Mouse (Mus musculus): ENCODE data around the gene Psme3. TPM values are rescaled to one million over a fixed set of nuclear protein-coding genes. Genes with fewer than 3 reads are reported as not detected.

The Psme3 gene
- polyA plus RNA-seq, 1 experiment: 36.7 TPM

DNA sequence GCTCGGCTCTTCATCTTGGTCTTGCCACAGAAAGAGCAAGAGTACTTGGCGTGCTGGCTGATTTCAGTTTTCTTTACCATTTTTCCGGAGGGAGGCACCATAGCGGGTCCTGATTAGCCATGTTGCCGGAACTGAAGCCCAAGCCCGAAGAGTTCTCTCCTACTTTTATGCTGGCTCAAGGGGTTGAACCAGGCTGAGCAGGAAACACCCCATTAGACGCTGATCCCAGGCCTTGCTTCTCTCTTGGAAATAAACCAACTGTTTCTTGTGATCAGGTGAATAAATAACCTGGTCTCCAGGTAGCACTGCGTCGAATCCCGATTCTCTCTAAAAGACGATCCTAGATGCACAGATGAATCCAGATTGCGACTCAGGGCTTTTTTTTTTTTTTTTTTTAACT, 37.4 kb downstream of the Psme3 start:
- TF ChIP-seq CTCF (IDR thresholded peaks at IDR 0.05; ENCODE audit: extremely low read depth, insufficient read length, insufficient replicate concordance, low read depth, low read length) (no peak), POLR2A (IDR thresholded peaks at IDR 0.05; ENCODE audit: low read depth, low read length) (no peak)
- no peak overlapping the region for H3K4me3 ChIP-seq (ENCODE audit: low read depth, low read length)
- peaks cover 18% of the 10 kb centered on the region for H3K4me1 ChIP-seq (ENCODE audit: control insufficient read depth, insufficient read depth, insufficient read length, low read length)
- no peaks in the 10 kb centered on the region for H3K36me3 ChIP-seq (ENCODE audit: control insufficient read depth, insufficient read depth, low read length)
- H3K27me3 ChIP-seq (ENCODE audit: control insufficient read depth, insufficient read depth, low read length): no peaks in the 10 kb centered on the region
- WGBS: 83% methylated on average over 12 of the region's 12 CpGs
- no peak overlapping the region for H3K27ac ChIP-seq (ENCODE audit: insufficient read depth, low read depth, low read length)

DNA sequence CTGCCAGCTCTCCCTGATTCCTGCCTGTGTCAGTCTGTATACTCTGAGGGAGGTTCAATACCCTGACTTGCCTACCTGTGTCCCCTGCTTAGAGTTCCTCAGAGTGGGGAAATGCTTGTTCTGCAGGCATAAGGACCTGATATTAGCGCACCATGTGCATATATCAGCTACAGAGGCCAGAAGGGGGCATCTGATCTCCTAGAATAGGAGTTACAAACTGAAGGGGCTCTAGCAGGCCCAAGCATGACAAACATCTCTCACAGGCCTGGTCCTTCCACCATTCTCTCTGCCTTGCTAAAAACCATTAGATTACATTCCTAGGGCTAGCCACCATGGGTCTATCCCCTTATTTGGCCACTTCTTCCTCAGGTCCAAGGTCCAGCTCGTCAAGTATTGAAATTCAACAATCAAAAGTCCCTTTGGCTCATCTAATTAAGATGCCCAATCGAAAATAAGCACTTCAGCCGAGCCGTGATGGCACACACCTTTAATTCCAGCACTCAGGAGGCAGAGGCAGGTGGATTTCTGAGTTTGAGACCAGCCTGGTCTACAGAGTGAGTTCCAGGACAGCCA, 38.5 kb downstream of the Psme3 start:
- H3K36me3 ChIP-seq (ENCODE audit: control insufficient read depth, insufficient read depth, low read length): no peaks in the 10 kb centered on the region
- H3K4me3 ChIP-seq (ENCODE audit: low read depth, low read length): no peak overlapping the region
- H3K4me1 ChIP-seq (ENCODE audit: control insufficient read depth, insufficient read depth, insufficient read length, low read length): peaks cover 16% of the 10 kb centered on the region
- WGBS: 78% methylated on average over 5 of the region's 5 CpGs
- no peak overlapping the region for H3K27ac ChIP-seq (ENCODE audit: insufficient read depth, low read depth, low read length)
- TF ChIP-seq POLR2A (IDR thresholded peaks at IDR 0.05; ENCODE audit: low read depth, low read length) (no peak), CTCF (IDR thresholded peaks at IDR 0.05; ENCODE audit: extremely low read depth, insufficient read length, insufficient replicate concordance, low read depth, low read length) (no peak)
- no peaks in the 10 kb centered on the region for H3K27me3 ChIP-seq (ENCODE audit: control insufficient read depth, insufficient read depth, low read length)

DNA sequence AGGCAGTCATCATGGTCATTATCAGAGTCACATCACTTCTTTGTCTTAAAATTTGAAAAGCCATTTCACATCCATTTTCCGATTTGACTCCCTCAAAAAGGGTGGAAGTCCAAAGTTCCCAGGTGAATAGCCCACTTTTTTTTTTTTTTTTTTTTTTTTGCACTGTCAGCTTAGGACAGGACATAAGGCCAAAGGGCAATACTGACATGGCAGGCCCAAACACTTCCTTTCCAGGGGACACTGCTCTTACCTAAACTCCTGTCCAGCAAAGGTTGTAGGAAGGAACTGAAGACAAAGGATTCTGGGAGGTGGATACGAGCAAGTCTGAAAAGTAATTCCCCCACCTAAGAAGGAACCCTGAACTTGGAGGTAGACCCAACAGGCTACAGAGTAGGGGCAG, 39.9 kb downstream of the Psme3 start:
- Histone ChIP-seq H3K27ac (ENCODE audit: insufficient read depth, low read depth, low read length) (peak overlapping the region; percentile 70), H3K4me1 (ENCODE audit: control insufficient read depth, insufficient read depth, insufficient read length, low read length) (peaks cover 19% of the 10 kb centered on the region), H3K4me3 (ENCODE audit: low read depth, low read length) (no peak overlapping the region), H3K36me3 (ENCODE audit: control insufficient read depth, insufficient read depth, low read length) (no peaks in the 10 kb centered on the region), H3K27me3 (ENCODE audit: control insufficient read depth, insufficient read depth, low read length) (no peaks in the 10 kb centered on the region)
- no peak for TF ChIP-seq POLR2A (IDR thresholded peaks at IDR 0.05; ENCODE audit: low read depth, low read length)
- TF ChIP-seq CTCF (IDR thresholded peaks at IDR 0.05; ENCODE audit: extremely low read depth, insufficient read length, insufficient replicate concordance, low read depth, low read length): no peak
- 46% methylated on average over 2 of the region's 2 CpGs for WGBS

DNA sequence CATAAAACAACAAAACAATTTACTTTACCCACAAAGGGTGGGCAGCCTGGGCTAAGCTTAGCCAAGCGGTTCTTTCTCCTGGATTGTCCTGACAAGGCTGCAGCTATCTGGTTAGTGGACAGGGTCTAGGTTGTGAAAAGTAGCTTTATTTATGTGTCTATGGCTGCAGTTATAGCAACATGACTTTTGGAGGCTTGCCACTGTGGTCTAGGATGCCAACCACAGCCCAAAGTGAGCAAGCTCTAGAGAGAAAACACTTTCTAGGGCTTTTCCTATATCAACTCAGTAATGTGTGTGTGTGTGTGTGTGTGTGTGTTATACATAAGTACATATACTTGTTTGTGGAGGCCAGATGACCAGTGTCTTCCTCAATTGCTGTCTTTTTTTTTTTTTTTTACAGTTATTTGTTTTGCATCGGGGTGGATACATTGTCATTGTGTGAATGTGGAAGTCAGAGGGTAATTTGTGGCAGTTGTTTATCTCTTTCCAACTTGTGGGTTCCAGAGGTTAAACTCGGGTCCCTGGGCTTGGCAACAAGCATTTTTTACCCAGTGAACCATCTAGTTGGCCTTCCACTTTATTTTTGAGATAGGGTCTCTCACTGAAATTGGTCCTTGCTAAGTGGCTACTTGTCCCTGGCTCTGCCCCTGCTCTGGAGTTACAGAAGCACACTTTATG, 41.6 kb downstream of the Psme3 start:
- Histone ChIP-seq H3K27ac (ENCODE audit: insufficient read depth, low read depth, low read length) (no peak overlapping the region), H3K4me1 (ENCODE audit: control insufficient read depth, insufficient read depth, insufficient read length, low read length) (peaks cover 19% of the 10 kb centered on the region; the same call in 1 of the 2 replicates), H3K27me3 (ENCODE audit: control insufficient read depth, insufficient read depth, low read length) (no peaks in the 10 kb centered on the region), H3K4me3 (ENCODE audit: low read depth, low read length) (no peak overlapping the region), H3K36me3 (ENCODE audit: control insufficient read depth, insufficient read depth, low read length) (no peaks in the 10 kb centered on the region)
- WGBS: 43% methylated on average over 3 of the region's 3 CpGs
- TF ChIP-seq CTCF (IDR thresholded peaks at IDR 0.05; ENCODE audit: extremely low read depth, insufficient read length, insufficient replicate concordance, low read depth, low read length) (no peak), POLR2A (IDR thresholded peaks at IDR 0.05; ENCODE audit: low read depth, low read length) (no peak)

DNA sequence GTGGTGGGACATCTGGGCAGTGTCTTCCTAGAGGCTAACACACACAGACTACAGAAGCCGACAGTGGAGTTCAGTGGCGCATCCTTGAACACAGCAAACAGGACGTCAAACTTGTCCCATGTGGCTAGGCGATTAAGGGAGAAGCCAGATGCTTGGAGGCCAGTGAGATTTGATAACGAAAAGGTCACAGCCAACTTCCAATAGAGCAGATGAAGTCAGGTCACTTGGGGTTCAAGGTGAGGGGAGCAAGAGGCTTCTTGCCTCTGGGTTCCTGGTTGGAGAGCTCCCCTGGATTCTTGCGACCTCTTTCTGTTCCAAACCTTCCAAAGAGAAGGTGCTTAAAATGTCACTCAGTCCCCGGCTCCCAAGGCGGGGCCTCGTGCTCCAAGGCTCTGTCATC, 43.8 kb downstream of the Psme3 start:
- H3K27ac ChIP-seq (ENCODE audit: insufficient read depth, low read depth, low read length): no peak overlapping the region
- no peaks in the 10 kb centered on the region for H3K27me3 ChIP-seq (ENCODE audit: control insufficient read depth, insufficient read depth, low read length)
- WGBS: 82% methylated on average over 9 of the region's 9 CpGs
- no peaks in the 10 kb centered on the region for H3K36me3 ChIP-seq (ENCODE audit: control insufficient read depth, insufficient read depth, low read length)
- H3K4me3 ChIP-seq (ENCODE audit: low read depth, low read length): no peak overlapping the region
- peaks cover 32% of the 10 kb centered on the region; the same call in 1 of the 2 replicates for H3K4me1 ChIP-seq (ENCODE audit: control insufficient read depth, insufficient read depth, insufficient read length, low read length)
- TF ChIP-seq POLR2A (IDR thresholded peaks at IDR 0.05; ENCODE audit: low read depth, low read length): no peak
- no peak for TF ChIP-seq CTCF (IDR thresholded peaks at IDR 0.05; ENCODE audit: extremely low read depth, insufficient read length, insufficient replicate concordance, low read depth, low read length)

DNA sequence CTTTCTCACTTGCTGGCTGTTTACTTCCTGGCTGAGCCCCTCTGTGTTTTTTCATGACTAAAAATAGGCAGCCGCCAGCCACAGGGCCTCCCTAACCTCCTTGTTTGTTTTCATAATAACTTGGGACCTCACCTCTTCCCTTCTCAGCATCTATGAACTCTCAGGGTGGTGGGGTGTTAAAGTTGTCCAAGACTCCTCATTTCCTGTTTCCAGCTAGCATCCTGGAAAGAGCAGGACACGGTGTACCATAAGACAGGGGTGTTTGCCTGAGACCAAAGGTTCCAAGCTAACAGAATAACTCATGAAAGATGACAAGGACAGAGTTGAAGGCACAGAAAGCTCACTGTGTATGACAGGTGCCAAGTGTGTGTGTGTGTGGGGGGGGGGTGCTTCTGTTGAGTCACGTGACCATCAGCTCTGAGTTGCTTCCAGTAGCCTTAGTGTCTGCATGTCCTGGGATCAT, 44.7 kb downstream of the Psme3 start:
- Histone ChIP-seq H3K4me3 (ENCODE audit: low read depth, low read length) (no peak overlapping the region), H3K4me1 (ENCODE audit: control insufficient read depth, insufficient read depth, insufficient read length, low read length) (peaks cover 30% of the 10 kb centered on the region), H3K27ac (ENCODE audit: insufficient read depth, low read depth, low read length) (peak overlapping the region; percentile 60; the same call in 1 of the 2 replicates), H3K36me3 (ENCODE audit: control insufficient read depth, insufficient read depth, low read length) (no peaks in the 10 kb centered on the region), H3K27me3 (ENCODE audit: control insufficient read depth, insufficient read depth, low read length) (no peaks in the 10 kb centered on the region)
- WGBS: 28% methylated on average over 3 of the region's 3 CpGs
- no peak for TF ChIP-seq CTCF (IDR thresholded peaks at IDR 0.05; ENCODE audit: extremely low read depth, insufficient read length, insufficient replicate concordance, low read depth, low read length)
- TF ChIP-seq POLR2A (IDR thresholded peaks at IDR 0.05; ENCODE audit: low read depth, low read length): no peak

DNA sequence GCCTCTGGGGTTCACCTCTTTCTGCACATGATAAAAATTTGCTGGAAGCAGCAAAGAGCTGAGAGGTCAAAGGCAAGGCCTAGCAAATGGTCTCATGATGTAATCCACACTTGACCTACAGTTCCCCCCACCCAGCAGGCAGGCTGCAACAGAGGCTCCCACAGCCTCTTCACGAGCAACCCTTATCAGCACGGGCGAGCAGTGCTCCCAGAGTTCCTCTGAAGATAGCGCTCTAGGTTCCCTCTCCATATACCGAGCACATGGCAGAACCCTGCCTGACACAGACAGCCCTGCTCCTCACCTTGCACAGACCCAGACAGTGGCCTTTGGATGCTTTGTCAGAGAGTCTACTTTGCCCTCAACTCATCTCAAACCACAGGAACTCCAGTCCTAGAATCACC, 48.5 kb downstream of the Psme3 start:
- WGBS: 34% methylated on average over 5 of the region's 5 CpGs
- H3K4me1 ChIP-seq (ENCODE audit: control insufficient read depth, insufficient read depth, insufficient read length, low read length): peaks cover 33% of the 10 kb centered on the region
- H3K27ac ChIP-seq (ENCODE audit: insufficient read depth, low read depth, low read length): peak overlapping the region; percentile 96
- no peaks in the 10 kb centered on the region for H3K27me3 ChIP-seq (ENCODE audit: control insufficient read depth, insufficient read depth, low read length)
- no peak for TF ChIP-seq POLR2A (IDR thresholded peaks at IDR 0.05; ENCODE audit: low read depth, low read length)
- TF ChIP-seq CTCF (IDR thresholded peaks at IDR 0.05; ENCODE audit: extremely low read depth, insufficient read length, insufficient replicate concordance, low read depth, low read length): no peak
- no peaks in the 10 kb centered on the region for H3K36me3 ChIP-seq (ENCODE audit: control insufficient read depth, insufficient read depth, low read length)
- no peak overlapping the region for H3K4me3 ChIP-seq (ENCODE audit: low read depth, low read length)
